Mouse (Mus musculus): ENCODE measurements at regions not wholly inside any gene's neighbourhood (a gene's known extent, or its start where the extent isn't known, plus 50 kb on each side); places are given as distances from the start of the nearest gene placed in this dataset.

- no peak for DNase-seq
- intact Hi-C loops (cut with DNase I; ENCODE audit: low total_unique reads): no loop called here
Observed at GRCm38 (mm10) chr13:6042495-6042894, 181.2 kb downstream of the Klf6 start.

- peak; percentile 42 for DNase-seq
- intact Hi-C loops (cut with DNase I; ENCODE audit: low total_unique reads): no loop called here
Observed at GRCm38 (mm10) chr13:6059515-6060228, 198.4 kb downstream of the Klf6 start.

DNA sequence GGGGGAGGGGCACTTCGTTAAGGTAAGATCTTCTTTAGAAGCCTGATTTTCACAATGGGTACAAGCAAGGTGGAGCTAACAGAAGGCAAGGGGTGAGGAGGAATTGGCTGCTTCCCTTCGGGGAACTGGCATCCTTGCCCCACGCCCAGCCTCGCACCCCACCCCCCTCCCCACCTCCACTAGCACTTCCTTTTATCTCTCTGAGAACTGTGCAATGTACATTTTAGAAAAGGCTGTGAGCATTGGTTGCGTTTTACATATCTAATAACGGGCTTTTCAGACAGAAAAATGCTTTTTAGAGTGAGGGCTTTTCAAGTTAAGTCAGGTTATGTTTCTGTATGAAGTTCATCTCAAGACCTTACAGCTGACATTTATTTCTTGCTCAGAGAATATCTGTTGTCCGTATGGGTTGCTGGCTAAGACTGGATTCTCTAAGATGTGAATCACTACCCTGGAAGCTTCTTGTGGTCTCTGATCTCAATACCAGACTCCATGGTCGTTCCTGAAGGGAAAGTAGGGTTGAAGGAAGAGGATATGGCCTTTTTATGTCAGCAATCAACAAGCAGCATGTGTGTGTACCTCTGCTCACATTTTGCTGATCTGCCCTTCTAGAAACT lies 199.1 kb downstream of the Klf6 start:
- no peak for DNase-seq
- intact Hi-C loops (cut with DNase I; ENCODE audit: low total_unique reads): no loop called here

DNA sequence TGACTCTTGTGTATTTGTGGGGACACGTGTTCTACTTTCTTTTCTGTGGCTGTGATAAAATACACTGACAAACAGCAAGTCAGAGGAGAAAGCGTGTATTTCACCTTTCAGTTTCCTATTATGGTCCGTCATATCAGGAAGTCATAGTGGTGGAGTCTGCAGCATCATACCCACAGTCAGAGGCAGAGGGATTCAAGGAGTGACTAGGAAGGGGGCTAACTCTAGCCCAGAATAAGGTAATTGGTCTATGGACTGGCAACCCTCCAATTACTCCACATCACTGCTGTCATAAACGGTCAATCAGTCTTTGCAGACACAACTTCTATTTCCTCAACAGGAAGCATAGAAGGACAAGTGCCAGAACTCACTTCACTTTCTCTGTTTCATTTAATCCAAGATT lies 201.0 kb downstream of the Klf6 start:
- no peak for DNase-seq
- intact Hi-C loops (cut with DNase I; ENCODE audit: low total_unique reads): no loop called here

DNA sequence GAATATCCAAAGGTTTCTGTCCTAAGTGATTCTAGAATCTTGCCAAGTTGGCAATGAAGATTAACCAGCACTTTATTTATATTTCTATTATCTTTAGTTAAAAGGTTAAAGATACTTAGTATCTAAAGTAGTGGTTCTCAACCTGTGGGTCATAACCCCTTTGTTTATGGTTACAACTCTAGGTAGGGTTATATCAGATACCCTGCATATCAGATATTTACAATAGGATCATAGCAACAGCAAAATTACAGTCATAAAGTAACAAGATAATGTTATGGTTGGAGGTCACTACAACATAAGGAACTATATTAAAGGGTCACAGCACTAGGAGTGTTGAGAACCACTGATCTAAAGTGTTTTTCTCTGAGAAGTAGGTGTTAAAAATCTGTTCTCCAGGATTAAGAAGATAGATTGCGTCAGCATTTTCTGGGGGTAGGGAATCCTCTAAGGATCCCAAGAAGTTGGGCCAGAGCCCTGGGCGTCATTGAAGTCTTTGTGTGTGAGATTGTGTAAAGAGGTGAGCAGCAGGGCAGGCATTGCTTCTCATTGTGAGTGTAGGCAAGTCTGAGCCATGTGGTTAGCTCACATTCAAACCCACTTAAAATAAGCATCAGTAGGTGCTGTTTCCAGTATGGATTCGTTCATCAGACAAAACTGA lies 201.6 kb downstream of the Klf6 start:
- no peak for DNase-seq
- intact Hi-C loops (cut with DNase I; ENCODE audit: low total_unique reads): no loop called here

GRCm38 (mm10) chr13:6076978-6077825 lies 215.9 kb downstream of the Klf6 start:
- DNase-seq: no peak

GRCm38 (mm10) chr13:6085891-6086290 lies 224.6 kb downstream of the Klf6 start:
- intact Hi-C loops (cut with DNase I; ENCODE audit: low total_unique reads): no loop called here
- DNase-seq: no peak

More at GRCm38 (mm10) chr13:6076978-6077825, 215.9 kb downstream of the Klf6 start:
- intact Hi-C loops (cut with DNase I; ENCODE audit: low total_unique reads): no loop called here

DNA sequence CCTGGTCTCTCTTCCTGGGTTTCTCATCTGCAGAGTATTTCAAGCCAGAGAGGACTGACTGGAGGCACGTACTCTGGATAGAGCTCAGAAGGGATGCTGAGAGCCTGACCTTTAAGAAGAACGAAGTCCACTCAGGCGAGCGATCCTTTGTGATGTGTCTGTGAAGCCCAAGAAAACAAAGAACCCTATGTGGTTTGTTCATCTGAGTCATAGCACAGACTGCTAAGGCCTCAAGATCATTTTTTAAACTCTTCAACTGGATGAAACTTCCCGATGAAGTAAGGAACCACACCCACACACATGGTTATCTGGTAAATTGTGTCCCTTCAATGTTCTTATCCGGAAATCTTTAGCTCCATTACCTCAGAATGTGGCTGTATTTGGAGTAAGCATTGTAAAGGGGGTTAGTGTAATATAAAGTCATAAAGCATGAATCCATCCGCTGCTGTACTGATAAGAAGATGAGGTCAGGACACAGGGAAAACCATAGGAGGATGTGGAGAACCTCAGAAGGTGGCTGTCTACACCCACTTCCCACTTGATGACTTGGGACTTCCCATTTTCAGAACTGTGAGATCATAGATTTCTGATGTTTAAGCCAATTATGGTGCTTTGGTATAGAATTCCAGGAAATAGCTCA lies 247.9 kb downstream of the Klf6 start:
- intact Hi-C loops (cut with DNase I; ENCODE audit: low total_unique reads): no loop called here
- DNase-seq: no peak

DNA sequence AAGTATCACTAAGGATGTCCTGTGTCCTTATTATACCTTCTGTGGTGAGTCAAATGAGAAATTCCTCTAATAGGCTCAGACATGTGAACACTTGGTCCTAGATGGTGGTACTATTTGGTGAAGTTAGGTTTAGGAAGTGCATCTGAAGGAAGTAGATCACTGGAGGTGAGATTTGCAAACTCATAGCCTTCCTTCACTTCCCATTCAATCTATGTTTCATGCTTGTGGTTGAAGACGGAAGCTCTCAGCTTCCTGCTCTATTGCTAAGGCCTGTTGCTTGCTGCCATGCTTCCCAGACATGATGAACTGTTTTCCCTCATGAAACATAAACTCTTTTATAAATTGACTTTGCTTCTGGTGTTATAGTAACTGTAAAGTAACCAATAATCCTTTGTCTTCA lies 258.4 kb downstream of the Klf6 start:
- intact Hi-C loops (cut with DNase I; ENCODE audit: low total_unique reads): no loop called here
- DNase-seq: no peak

- DNase-seq: no peak
- intact Hi-C loops (cut with DNase I; ENCODE audit: low total_unique reads): no loop called here
Observed at GRCm38 (mm10) chr13:6127311-6127710, 266.0 kb downstream of the Klf6 start.

DNA sequence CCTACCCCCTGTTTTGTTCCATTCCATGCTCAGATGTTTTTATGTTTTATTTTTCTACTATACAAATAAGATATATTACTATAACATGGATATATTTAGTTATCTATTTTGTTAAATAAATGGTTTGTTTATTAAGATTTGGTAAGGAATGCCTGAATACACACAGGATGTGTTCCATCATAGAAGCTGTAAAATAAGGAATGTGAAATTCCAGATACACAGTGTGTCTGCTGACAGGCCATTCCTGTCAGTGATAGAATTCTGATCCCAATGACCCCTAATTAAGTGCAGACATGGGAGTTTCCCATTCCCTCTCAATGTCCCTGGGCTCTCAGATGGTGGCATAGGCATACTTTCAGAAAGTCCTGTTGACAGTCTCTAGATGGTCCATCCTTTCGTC lies 267.6 kb downstream of the Klf6 start:
- intact Hi-C loops (cut with DNase I; ENCODE audit: low total_unique reads): no loop called here
- no peak for DNase-seq

DNA sequence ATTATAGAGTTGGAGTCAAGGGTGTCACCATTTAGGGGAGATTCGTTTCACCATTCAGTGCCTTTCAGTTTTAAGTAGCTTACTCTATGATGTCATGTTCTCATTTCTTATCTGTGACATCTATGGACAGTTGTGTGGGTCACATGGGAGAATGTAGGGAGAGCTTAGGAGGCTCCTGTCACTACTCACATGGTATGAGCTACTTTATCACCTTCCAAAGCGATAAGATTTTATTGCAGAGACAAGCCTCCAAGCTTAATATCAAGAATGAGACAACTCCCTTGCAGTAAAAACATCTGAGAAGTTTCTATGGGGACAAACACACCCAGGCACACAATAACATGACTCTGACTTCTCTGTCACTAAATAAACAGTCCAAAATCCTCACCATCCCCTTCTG lies 270.1 kb downstream of the Klf6 start:
- intact Hi-C loops (cut with DNase I; ENCODE audit: low total_unique reads): no loop called here
- no peak for DNase-seq

DNA sequence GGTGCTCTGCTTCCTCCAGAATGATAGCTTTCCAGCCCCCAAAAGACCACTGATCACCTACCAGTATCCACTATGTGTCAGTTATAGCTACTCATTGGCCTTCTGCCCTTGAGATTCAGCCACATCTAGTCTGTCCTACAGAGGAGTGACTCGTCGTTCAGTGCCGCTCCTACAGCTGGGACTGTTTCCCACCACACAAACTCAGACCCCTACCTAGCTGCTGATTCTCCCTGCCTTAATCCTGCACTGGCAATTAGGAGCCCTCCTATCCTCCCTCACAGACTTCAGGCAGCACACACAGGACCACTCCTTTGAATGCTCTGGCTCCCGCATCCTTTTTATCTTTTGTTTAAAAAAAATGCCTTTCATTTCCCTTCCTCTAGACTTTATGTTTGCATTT lies 275.9 kb downstream of the Klf6 start:
- intact Hi-C loops (cut with DNase I; ENCODE audit: low total_unique reads): no loop called here
- no peak for DNase-seq

DNA sequence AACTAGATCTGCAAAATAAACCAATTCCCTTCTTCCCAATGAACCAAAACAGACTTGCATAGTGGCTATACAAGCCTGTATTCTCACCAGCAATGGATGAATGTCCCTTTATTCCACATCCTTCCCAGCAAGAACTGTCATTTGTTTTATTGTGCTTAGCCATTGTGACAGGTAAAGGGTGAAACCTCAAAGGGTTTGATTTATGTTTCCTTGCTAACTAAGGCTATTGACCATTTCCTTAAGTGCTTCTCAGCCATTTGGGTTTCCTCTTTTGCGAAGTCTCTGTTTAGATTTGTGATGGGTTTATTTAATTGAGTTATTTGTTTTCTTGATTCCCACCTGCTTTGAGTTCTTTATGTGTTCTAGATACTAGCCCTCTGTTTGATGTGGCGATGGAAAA lies 281.5 kb downstream of the Klf6 start:
- no peak for DNase-seq
- intact Hi-C loops (cut with DNase I; ENCODE audit: low total_unique reads): no loop called here

- DNase-seq: no peak
- intact Hi-C loops (cut with DNase I; ENCODE audit: low total_unique reads): no loop called here
Observed at GRCm38 (mm10) chr13:6153657-6154056, 292.4 kb downstream of the Klf6 start.

GRCm38 (mm10) chr13:6156191-6156590 lies 294.9 kb downstream of the Klf6 start:
- DNase-seq: no peak
- intact Hi-C loops (cut with DNase I; ENCODE audit: low total_unique reads): no loop called here

DNA sequence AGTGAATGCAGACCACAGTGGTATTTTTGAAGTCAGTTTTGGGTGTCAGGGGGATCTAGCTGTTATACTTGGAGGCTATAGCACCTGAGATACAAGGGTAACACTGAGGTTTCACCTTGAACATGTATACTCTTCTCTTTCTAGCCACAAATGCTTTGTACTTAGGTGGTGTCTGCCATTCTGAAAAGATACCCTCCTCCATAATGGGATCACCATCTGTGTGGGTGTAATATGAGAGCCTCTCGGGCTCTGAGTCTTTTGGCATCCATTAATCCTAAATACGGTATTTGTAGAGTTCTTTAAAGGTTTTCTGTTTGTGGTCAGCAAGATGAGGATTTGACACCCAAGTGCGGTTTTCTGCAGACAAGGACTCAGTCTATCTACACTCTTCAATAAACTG lies 295.7 kb downstream of the Klf6 start:
- intact Hi-C loops (cut with DNase I; ENCODE audit: low total_unique reads): no loop called here
- DNase-seq: no peak

GRCm38 (mm10) chr13:6157946-6158345 lies 296.7 kb downstream of the Klf6 start:
- no peak for DNase-seq
- intact Hi-C loops (cut with DNase I; ENCODE audit: low total_unique reads): no loop called here

- no peak for DNase-seq
- intact Hi-C loops (cut with DNase I; ENCODE audit: low total_unique reads): no loop called here
Observed at GRCm38 (mm10) chr13:6159412-6159811, 298.1 kb downstream of the Klf6 start.

DNA sequence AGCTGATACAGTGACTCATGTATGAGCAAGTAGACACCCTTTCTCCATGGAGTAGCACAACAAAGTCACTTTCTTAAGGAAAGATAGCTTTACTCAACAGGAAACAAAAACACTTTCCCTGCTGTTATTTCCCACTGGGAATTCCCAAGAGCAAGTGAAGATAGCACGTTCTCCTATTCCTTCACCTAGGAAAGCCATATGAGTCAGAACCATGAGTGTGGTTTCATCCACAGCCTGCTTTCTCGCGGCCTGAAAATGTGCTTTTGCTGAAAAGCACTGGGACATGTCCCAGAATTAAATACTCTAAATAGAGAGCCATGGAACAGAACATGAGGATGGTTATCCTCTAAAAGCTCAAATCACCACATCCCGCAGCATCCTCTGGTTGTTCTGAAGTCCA lies 304.6 kb downstream of the Klf6 start:
- no peak for DNase-seq
- intact Hi-C loops (cut with DNase I; ENCODE audit: low total_unique reads): no loop called here
